Mouse (Mus musculus) mammary gland, adult 2 months (tissue): ENCODE measurements around the gene Hspa5. TPM values are rescaled to one million over a fixed set of nuclear protein-coding genes. Genes with fewer than 3 reads are reported as not detected.

Experiments
- polyA plus RNA-seq: library from polyadenylated mRNA; depleted of rRNA; stranded (reverse); fragments of >200 nt; gene quantifications from 2 replicates; pipeline ENCODE4 v1.2.3, GENCODE M21; 2012; ENCODE audit warnings: low replicate concordance; rRNA removed

The Hspa5 gene
- polyA plus RNA-seq: 192 and 526 TPM in 2 replicates

GRCm38 (mm10) chr2:34771368-34772226 is at the start of gene Hspa5:
TSS of gene Hspa5 (plus strand) at chr2:34771970.

GRCm38 (mm10) chr2:34754551-34755358 is 17.0 kb upstream of the Hspa5 start, which contains the start of gene Gapvd1:
TSS of gene Gapvd1 (minus strand) at chr2:34755232.

GRCm38 (mm10) chr2:34799357-34800256 is 27.8 kb downstream of the Hspa5 start, which contains the start of gene Rabepk:
TSS of gene Rabepk (minus strand) at chr2:34799912.

DNA sequence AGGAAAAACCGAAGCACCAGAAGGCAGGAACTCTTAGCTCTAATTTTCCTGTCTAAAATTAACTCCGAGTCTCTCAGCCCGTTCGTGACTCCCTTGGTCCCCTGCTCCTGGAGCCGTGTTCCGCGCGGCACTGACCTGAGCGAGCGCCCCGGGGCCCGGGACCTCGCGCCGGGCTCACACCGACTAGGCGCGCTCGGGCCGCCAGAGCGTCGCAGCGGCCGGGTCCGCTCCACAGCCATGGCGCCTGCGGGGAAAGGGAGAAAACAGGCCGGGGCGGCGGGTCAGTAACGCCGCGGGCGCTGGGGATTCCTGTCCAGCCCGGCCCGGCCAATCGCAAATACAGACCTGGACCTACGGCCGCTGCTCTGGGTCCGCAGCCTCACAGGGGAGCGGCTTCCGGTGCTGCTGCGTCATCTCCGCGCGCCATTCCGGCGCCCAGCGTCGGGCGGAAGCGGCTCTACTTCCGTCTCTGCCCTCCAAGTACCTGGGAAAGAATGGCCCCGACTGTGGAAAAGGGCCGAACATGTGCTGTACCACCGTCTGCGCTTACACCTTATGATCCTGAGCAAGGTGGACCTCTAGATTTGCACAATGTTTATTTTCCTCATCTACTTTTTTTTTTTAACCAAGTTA is 54.2 kb downstream of the Hspa5 start, which contains the start of gene Fbxw2:
Gene Fbxw2, minus strand, starts transcription at position 485 of the 633 bp plus-strand sequence.

Other genes starting within 250 kb of the Hspa5 start
- gene Gapvd1, start 16.7 kb upstream of the Hspa5 start, polyA plus RNA-seq: 13.0 and 16.7 TPM in 2 replicates
- gene Rabepk, start 27.9 kb downstream of the Hspa5 start, polyA plus RNA-seq: 27.0 and 31.9 TPM in 2 replicates
- gene Fbxw2, start 54.3 kb downstream of the Hspa5 start, polyA plus RNA-seq: 39.4 and 47.5 TPM in 2 replicates
- not detected in 2 replicates for gene Gm34653, start 61.0 kb downstream of the Hspa5 start, polyA plus RNA-seq
- 14.7 and 27.9 TPM in 2 replicates for gene Cutal, start 102.4 kb downstream of the Hspa5 start, polyA plus RNA-seq
- gene Psmd5, start 103.0 kb downstream of the Hspa5 start, polyA plus RNA-seq: 7.9 and 19.2 TPM in 2 replicates
- gene Phf19, start 142.1 kb downstream of the Hspa5 start, polyA plus RNA-seq: 2.3 and 2.4 TPM in 2 replicates
- 42.6 and 50.3 TPM in 2 replicates for gene Traf1, start 189.8 kb downstream of the Hspa5 start, polyA plus RNA-seq